Mouse (Mus musculus) brain, embryonic 18.5 days (tissue): ENCODE results near the gene Mphosph9.
"Not testable (repeated sequence)": the region's sequence is repeated elsewhere in the genome, so short reads cannot be mapped to it uniquely, and the experiment has no call there.

Source experiments
- DNase-seq: peaks from one replicate; pipeline ENCODE4 v3.0.0-alpha.2; 2012; ENCODE audit warnings: low read depth, low spot score

Mphosph9 gene

DNA sequence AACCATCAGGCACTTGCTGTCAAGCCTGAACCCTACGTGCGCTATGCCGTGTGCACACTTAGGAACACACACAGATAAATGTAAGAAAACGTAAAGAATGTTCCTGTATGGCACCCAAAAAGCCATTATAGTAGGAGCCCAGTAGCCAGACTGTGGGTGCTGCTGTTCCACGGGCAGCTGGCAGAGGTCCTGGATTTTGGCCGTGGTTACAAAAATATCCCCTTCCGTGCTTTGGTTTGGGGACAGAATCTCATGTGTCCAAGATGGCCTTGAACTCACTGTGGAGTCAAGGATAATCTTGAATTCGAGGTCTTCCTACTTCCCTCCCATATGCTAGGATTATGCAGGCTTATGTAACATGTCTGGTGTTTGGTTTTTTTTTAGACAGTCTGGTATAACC is 15.1 kb upstream of the Mphosph9 start:
- DNase-seq: no peak

- DNase-seq: not testable (repeated sequence)
These were observed 14.1 kb upstream of the Mphosph9 start for GRCm38 (mm10) chr5:124341753-124342339.

DNA sequence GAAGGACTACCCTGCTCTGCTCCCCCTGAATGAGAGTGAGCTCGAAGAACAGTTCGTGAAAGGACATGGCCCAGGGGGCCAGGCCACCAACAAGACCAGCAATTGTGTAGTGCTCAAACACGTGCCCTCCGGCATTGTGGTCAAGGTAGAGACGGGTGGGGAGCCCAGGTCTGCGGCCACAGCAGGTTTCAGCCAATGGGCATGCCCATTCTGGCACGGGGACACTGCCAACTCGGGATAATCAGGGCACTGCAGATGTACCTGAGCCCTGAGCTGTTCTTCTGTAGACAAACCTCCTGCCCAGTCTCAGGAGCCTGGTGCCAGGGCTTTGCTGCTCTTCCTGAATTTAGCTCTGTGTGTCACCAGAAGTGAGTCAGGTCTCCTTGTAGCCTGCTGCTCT is 11.0 kb upstream of the Mphosph9 start:
- no peak for DNase-seq

GRCm38 (mm10) chr5:124337909-124338308 is 10.1 kb upstream of the Mphosph9 start:
- DNase-seq: no peak

- no peak for DNase-seq
These were observed 9.3 kb upstream of the Mphosph9 start for GRCm38 (mm10) chr5:124337103-124337502.

GRCm38 (mm10) chr5:124334392-124334791 is 6.6 kb upstream of the Mphosph9 start:
- no peak for DNase-seq

DNA sequence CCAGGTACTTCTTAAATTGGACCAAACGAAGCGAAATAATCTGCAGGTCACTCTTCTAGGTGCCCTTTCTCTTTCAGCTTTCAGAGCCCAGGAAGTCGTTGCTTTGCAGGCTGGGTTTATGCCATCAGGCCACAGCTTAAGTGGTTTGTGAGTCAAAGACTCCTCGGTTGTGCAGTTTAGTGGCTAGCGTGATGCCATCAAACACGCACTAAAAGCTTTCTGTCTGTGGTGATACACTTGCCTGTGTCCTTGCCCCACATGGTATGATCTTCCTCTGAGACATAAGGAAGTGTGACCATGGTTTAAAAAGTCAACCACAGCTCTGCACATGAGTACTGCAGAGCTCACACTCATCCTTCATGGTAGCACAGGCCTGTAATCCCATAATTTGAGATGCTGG is 2.3 kb upstream of the Mphosph9 start:
- no peak for DNase-seq

GRCm38 (mm10) chr5:124326829-124327228 is 943 bp downstream of the Mphosph9 start:
- no peak for DNase-seq

DNA sequence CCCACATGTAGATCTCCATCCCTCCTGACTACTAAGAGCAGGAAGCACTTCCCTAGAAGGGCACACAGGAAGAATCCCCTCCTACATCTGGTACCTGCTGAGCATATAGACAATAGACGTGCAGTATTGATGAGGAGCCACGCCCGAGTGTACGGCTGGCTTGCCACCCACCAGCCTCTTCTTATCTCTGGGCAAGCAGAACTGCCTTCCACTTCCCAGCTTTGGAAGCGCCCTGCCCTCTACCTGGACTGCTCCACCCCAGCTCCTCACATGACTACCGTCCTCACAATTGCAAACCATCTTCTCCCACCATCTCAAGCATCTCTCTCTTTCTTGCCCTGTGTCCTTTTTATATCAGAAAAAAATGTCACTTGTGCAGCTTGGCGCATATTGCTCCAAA is 10.1 kb downstream of the Mphosph9 start:
- no peak for DNase-seq

DNA sequence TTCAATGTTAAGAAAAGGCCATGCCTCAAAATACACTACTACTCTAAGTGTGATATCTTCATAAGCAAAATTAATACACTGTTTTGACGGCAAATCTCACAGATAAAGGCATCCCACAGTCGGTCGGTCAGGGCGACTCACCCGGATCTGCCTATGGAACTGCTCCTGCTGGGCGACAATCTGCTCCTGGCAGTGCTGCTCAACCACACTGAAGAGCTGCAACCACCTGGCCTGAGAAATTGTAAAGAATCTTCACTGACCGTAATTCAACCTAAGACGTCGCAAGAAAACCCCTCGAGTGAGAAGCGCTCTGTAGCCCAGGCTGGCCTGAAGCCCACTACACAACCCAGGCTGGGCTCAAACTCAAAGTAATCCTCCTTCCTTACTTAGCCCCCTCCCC is 11.8 kb downstream of the Mphosph9 start:
- no peak for DNase-seq

GRCm38 (mm10) chr5:124315498-124315897 is 12.3 kb downstream of the Mphosph9 start:
- DNase-seq: no peak

GRCm38 (mm10) chr5:124310091-124310490 is 17.7 kb downstream of the Mphosph9 start:
- no peak for DNase-seq

- no peak for DNase-seq
These were observed 18.6 kb downstream of the Mphosph9 start for GRCm38 (mm10) chr5:124309155-124309554.

DNA sequence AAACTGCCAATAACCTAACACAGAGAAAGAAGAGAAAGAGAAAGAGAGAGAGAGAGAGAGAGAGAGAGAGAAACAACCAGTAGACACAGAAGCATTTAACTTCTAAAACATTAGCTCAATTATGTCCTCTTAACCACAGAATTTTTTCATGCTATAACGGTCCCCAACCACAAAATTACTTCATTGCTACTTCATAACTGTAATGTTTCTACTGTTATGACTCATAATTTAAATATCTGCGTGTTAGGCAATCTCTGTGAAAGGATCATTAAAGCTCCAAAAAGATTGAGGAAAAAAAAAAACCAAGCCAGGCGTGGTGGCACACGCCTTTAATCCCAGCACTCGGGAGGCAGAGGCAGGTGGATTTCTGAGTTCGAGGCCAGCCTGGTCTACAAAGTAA is 24.9 kb downstream of the Mphosph9 start:
- DNase-seq: not testable (repeated sequence)

- DNase-seq: no peak
These were observed 27.6 kb downstream of the Mphosph9 start for GRCm38 (mm10) chr5:124300132-124300531.

- DNase-seq: not testable (repeated sequence)
These were observed 28.5 kb downstream of the Mphosph9 start for GRCm38 (mm10) chr5:124299307-124299706.

DNA sequence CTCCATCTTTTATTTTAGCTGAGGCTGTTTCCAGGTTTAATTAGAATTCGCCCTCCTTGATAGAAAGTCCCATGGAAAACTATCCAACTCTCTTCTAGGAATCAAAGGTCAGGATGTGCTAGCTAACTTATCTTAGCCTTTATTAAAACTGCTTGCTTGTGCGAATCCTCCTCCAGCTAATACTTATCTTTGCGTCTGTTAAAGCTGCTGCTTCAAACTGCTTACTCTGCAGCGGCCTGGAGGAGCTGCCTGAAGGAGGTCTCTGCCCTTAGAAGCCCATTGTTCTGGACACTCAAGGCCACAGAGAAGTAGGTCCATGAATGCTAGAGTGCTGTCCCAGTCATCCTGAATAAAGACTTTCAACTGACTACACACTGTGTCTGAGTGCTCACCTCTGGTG is 31.3 kb downstream of the Mphosph9 start:
- DNase-seq: no peak

DNA sequence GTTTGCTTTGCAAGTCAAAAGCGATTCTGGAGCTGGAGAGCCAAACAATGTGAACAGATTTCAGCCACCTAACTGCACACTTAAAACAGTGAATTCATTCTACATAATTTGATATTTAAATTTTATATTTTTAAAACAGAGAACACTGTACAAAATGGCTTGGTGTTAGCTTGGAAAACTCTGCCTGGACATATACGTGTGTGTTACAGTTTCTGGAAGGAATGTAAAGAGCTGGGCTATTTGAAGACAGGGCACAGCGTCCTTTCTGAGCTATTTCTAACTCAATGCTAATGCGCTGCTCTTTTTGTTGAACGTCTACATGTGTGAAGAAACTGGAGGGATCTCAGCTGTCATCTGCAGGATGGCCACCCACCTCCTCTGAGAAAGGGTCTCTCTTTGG is 33.8 kb downstream of the Mphosph9 start:
- no peak for DNase-seq

DNA sequence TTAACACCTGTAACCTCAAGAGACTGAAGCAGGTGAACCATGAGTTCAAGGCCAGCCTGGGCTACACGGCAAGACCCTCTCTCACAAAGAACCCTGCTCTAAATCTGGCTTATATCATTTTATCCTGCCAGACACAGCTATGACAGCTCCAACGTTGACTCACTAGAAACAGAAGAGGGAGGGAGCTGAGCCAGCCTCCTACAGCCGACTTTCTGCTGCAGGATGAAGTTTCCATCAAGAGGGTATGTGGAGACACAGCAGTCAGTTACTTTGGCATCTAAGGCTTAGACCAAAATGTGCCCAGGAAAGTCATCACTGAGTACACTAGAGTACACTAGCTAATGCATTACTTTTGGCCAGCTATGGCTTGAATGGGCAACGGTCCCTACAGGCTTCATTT is 37.6 kb downstream of the Mphosph9 start:
- no peak for DNase-seq

GRCm38 (mm10) chr5:124287616-124288247 is 40.0 kb downstream of the Mphosph9 start:
- DNase-seq: no peak

- DNase-seq: no peak
These were observed 43.4 kb downstream of the Mphosph9 start for GRCm38 (mm10) chr5:124284330-124284729.

DNA sequence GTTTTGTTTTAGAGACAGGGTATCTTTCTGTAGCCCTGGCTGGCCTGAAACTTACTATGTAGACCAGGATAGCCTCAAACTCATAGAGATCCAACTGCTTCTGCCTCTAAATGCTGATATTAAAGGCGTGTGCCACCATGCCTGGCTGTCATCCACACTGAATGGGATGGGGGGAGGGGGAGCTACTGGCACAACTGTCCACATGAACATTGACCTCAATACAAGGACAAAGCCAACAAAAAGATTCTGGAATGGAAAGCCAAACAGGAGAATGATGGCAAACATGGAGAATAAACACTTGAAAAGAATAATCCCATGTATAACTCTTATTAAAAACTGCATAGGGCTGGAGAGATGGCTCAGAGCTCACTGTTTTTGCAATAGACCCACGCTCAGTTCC is 44.9 kb downstream of the Mphosph9 start:
- DNase-seq: no peak

DNA sequence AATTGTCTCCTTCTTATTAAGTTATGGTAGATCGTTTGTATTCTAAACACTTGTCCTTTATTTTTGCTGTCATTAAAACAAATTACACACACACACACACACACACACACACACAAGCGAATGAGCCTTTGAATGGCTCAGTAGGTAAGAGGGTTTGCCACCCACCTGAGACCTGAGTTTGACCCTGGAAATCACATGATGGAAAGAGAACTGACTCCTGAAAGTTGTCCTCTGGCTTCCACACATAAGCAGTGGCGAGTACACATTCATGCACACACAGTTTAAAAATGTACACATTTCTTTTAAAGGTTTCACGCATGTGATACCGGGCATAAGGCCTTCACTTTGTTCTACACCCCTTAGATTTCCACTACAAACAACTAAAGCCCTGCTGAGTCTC is 57.5 kb downstream of the Mphosph9 start:
- no peak for DNase-seq

DNA sequence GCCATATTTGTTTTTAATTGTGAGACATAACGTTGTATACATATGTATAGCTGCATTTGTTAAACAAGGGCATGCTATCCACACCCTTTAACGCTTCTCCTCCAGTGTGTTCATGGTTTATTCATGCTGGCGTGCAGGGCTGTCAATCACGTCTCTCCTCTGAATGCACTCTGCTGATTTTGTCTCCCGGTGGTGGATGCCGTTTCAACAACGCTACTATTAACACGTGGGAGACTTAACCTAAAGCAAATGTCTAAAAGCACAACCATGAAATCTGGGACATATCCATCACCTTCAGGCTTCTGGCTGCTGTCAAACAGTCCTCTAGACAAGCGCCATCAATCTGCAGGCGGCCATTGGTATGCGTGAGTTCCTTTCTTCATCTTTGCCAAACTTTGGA is 58.1 kb downstream of the Mphosph9 start:
- no peak for DNase-seq
